Mouse (Mus musculus): ENCODE results near the gene Prl7b1. TPM values are rescaled to one million over a fixed set of nuclear protein-coding genes. Genes with fewer than 3 reads are reported as not detected.

Prl7b1 gene
- polyA plus RNA-seq (2016; fragmentation: Nextera tagmentation; extraction: Ambion mirVana), result not detected in 2 replicates

DNA sequence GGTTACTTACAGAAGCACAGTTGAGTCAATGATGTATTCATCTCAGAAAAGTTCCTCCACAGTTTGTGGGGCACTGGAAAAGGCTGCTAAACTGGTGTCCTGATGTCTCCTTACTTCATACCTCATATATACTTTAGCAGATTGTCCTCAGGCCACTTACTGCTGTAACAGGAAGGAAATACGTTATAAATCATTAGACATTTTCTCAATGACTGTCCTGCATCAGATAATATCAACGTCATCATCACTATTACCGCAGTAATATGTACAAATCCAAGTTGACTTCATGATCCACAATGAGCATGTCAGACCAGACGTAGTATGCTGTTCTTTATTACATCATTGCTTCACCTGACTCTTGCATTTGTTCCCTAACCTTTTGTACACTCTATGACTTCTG lies at the start of gene Prl7b1:
Gene Prl7b1 (minus strand): TSS at position 101 of the 400 bp plus-strand sequence.
- 82% methylated on average over 4 of the region's 4 CpGs for WGBS
- Histone ChIP-seq H3K4me1 (replicated peaks) (no peaks in the 10 kb centered on the region), H3K9me3 (no peaks in the 10 kb centered on the region), H3K27ac (no peak within 1 kb of the TSS), H3K27me3 (ENCODE audit: insufficient read depth, poor library complexity, severe bottlenecking) (no peaks in the 10 kb centered on the region), H3K4me3 (no peak within 1 kb of the TSS), H3K36me3 (no peaks in the 10 kb centered on the region)
- DNase-seq (ENCODE audit: low spot score), result no peak

DNA sequence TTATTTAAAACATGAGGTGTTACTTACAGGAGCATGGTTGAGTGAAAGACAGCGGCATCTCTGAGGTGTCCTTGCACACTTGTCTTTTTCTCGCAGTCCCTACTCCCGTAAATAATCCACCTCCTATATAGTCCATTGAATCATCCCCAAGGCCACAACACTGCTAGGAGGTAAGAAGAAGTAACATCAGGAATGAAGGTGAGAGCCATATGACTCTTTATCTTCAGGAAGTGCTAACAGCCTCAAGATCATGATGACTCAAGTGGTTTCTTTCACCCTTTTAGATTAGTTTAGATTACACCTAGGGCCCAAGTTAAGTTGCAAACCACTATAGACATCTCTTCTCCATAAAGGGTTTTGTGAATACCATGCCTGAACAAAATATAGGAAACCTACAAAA lies 32.0 kb upstream of the Prl7b1 start, which contains the start of gene Prl7a1:
Gene Prl7a1 (minus strand): TSS at position 101 of the 400 bp plus-strand sequence.
- no peak for DNase-seq (ENCODE audit: low spot score)
- WGBS, result 92% methylated on average over 3 of the region's 3 CpGs
- H3K4me1 ChIP-seq (replicated peaks), result no peaks in the 10 kb centered on the region
- H3K27me3 ChIP-seq (ENCODE audit: insufficient read depth, poor library complexity, severe bottlenecking), result no peaks in the 10 kb centered on the region
- H3K9me3 ChIP-seq, result no peaks in the 10 kb centered on the region
- H3K36me3 ChIP-seq, result no peaks in the 10 kb centered on the region
- no peak within 1 kb of the TSS for H3K27ac ChIP-seq
- no peak within 1 kb of the TSS for H3K4me3 ChIP-seq

DNA sequence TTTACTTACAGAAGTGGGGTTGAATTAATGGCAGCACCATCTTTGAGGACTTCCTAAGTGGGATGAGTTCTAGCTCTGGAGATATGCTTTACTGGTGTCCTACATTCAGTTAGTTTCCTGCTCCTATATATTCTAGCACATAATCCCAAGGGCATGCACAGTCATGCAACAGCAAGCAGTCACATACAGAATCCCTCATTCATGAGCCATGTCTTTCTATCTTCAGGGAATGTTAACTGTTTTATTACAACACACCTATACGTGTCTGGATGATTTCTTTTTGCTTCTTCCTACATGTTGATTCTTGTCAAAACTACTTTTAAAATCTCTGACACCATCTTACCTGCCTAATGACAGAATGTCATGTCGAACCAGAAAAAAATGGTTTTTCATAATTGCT lies 28.3 kb downstream of the Prl7b1 start, which contains the start of gene Prl8a1:
Gene Prl8a1 (minus strand): TSS at position 101 of the 400 bp plus-strand sequence.
- H3K27me3 ChIP-seq (ENCODE audit: insufficient read depth, poor library complexity, severe bottlenecking), result no peaks in the 10 kb centered on the region
- H3K4me3 ChIP-seq, result no peak within 1 kb of the TSS
- H3K27ac ChIP-seq, result no peak within 1 kb of the TSS
- 84% methylated on average over 2 of the region's 2 CpGs for WGBS
- H3K36me3 ChIP-seq, result no peaks in the 10 kb centered on the region
- no peaks in the 10 kb centered on the region for H3K9me3 ChIP-seq
- H3K4me1 ChIP-seq (replicated peaks), result no peaks in the 10 kb centered on the region
- DNase-seq (ENCODE audit: low spot score), result no peak

DNA sequence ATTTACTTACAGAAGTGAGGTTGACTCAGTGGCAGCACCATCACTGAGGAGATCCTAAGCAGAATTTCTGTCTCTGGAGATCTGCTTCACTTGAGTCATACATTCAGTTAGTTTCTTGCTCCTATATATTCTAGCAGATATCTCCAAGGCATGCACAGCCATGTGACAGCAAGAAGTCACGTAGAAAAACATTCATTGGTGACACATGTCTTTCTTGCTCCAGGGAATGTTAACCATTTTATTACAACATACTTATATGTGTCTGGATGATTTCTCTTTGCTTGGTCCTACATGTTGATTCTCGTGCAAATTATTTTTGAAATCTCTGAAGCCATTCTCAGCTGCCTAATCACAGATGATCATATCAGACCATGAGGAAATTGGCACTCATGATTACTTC lies 45.9 kb downstream of the Prl7b1 start, which contains the start of gene Prl8a9:
Gene Prl8a9 (minus strand): TSS at position 101 of the 400 bp plus-strand sequence.
- H3K4me1 ChIP-seq (replicated peaks), result no peaks in the 10 kb centered on the region
- no peak for DNase-seq (ENCODE audit: low spot score)
- H3K27me3 ChIP-seq (ENCODE audit: insufficient read depth, poor library complexity, severe bottlenecking), result no peaks in the 10 kb centered on the region
- no peaks in the 10 kb centered on the region for H3K36me3 ChIP-seq
- H3K9me3 ChIP-seq, result no peaks in the 10 kb centered on the region
- H3K4me3 ChIP-seq, result no peak within 1 kb of the TSS
- WGBS, result 89% methylated on average over 2 of the region's 2 CpGs
- H3K27ac ChIP-seq, result no peak within 1 kb of the TSS

DNA sequence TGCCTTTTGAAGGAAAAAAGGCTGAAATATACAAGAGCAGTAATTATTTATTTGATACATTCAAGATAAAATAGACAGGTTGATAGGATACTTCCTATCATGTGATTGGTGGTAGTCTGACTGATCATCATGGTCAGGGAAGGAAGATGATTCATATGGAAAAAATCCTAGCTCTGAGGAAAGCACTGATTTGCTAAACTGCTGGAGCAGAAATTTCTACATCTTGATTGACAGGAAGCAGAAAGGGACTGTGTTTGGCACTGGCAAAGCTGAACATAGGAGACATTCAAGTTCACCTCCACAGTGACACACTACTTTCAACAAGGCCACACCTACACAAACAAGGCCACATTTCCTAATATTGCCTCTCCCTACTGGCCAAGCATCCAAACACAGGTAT lies 57.0 kb downstream of the Prl7b1 start:
- Histone ChIP-seq H3K27me3 (ENCODE audit: insufficient read depth, poor library complexity, severe bottlenecking) (no peaks in the 10 kb centered on the region), H3K27ac (no peak overlapping the region), H3K36me3 (no peaks in the 10 kb centered on the region), H3K4me1 (replicated peaks) (no peaks in the 10 kb centered on the region), H3K4me3 (no peak overlapping the region), H3K9me3 (no peaks in the 10 kb centered on the region)
- no peak for DNase-seq (ENCODE audit: low spot score)

Other genes with a start within 250 kb of the Prl7b1 start
- gene Prl2b1, start 219.7 kb downstream of the Prl7b1 start, polyA plus RNA-seq (2016; fragmentation: Nextera tagmentation; extraction: Ambion mirVana), result not detected in 2 replicates
- not detected in 2 replicates for gene Prl8a6, start 171.9 kb downstream of the Prl7b1 start, polyA plus RNA-seq (2016; fragmentation: Nextera tagmentation; extraction: Ambion mirVana)
- gene Prl8a8, start 97.4 kb downstream of the Prl7b1 start, polyA plus RNA-seq (2016; fragmentation: Nextera tagmentation; extraction: Ambion mirVana), result not detected in 2 replicates
- not detected in 2 replicates for gene Prl8a9, start 46.0 kb downstream of the Prl7b1 start, polyA plus RNA-seq (2016; fragmentation: Nextera tagmentation; extraction: Ambion mirVana)
- not detected in 2 replicates for gene Prl8a1, start 28.4 kb downstream of the Prl7b1 start, polyA plus RNA-seq (2016; fragmentation: Nextera tagmentation; extraction: Ambion mirVana)
- 0.21 TPM in 1 of 2 replicates, not detected in the other for gene Prl7a1, start 31.9 kb upstream of the Prl7b1 start, polyA plus RNA-seq (2016; fragmentation: Nextera tagmentation; extraction: Ambion mirVana)
- not detected in 2 replicates for gene Prl7a2, start 57.5 kb upstream of the Prl7b1 start, polyA plus RNA-seq (2016; fragmentation: Nextera tagmentation; extraction: Ambion mirVana)
- not detected in 2 replicates for gene Prl7d1, start 106.2 kb upstream of the Prl7b1 start, polyA plus RNA-seq (2016; fragmentation: Nextera tagmentation; extraction: Ambion mirVana)
- gene Prl7c1, start 170.2 kb upstream of the Prl7b1 start, polyA plus RNA-seq (2016; fragmentation: Nextera tagmentation; extraction: Ambion mirVana), result not detected in 2 replicates
- gene Prl2a1, start 191.1 kb upstream of the Prl7b1 start, polyA plus RNA-seq (2016; fragmentation: Nextera tagmentation; extraction: Ambion mirVana), result not detected in 2 replicates
- gene Prl2c1, start 238.8 kb upstream of the Prl7b1 start, polyA plus RNA-seq (2016; fragmentation: Nextera tagmentation; extraction: Ambion mirVana), result not detected in 2 replicates